Mouse (Mus musculus): ENCODE data around the gene C2cd2. TPM values are rescaled to one million over a fixed set of nuclear protein-coding genes. Genes with fewer than 3 reads are reported as not detected.

The C2cd2 gene
- polyA plus RNA-seq, 1 experiment = 7.9 TPM

DNA sequence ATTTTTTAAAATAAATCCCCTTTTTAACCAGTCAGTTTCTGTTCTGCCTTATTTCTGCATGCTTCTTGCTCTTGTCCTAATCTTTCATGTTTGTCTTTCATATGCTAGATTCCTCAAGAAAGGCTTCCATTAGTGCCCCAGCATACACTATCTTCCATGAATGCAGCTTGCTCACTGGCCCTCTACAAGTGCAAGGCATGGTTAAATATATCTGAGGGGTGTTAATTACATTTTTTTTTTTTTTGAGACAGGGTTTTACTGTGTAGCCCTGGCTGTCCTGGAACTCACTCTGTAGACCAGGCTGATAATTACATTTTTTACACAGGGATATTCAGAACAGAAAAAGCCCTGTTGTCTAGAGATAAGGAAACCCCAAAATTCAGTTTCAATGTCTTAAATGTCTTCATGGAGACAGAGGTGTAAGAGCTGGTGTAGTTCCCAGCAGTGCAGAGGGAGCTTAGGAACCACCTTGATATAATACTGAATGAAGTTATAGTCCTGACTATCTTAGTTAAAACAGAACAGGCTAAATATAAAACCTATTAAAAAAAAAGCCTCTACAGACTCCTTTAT is 3.9 kb downstream of the C2cd2 start:
- H3K27me3 ChIP-seq (ENCODE audit: control insufficient read depth, insufficient read depth, low read length) = no peaks in the 10 kb centered on the region
- H3K27ac ChIP-seq (ENCODE audit: insufficient read depth, low read depth, low read length) = no peak overlapping the region
- H3K4me1 ChIP-seq (ENCODE audit: control insufficient read depth, insufficient read depth, insufficient read length, low read length) = peaks cover 2% of the 10 kb centered on the region; the same call in 1 of the 2 replicates
- H3K4me3 ChIP-seq (ENCODE audit: low read depth, low read length) = no peak overlapping the region
- TF ChIP-seq POLR2A (IDR thresholded peaks at IDR 0.05; ENCODE audit: low read depth, low read length) (no peak), CTCF (IDR thresholded peaks at IDR 0.05; ENCODE audit: extremely low read depth, insufficient read length, insufficient replicate concordance, low read depth, low read length) (no peak)
- peaks cover 11% of the 10 kb centered on the region for H3K36me3 ChIP-seq (ENCODE audit: control insufficient read depth, insufficient read depth, low read length)

DNA sequence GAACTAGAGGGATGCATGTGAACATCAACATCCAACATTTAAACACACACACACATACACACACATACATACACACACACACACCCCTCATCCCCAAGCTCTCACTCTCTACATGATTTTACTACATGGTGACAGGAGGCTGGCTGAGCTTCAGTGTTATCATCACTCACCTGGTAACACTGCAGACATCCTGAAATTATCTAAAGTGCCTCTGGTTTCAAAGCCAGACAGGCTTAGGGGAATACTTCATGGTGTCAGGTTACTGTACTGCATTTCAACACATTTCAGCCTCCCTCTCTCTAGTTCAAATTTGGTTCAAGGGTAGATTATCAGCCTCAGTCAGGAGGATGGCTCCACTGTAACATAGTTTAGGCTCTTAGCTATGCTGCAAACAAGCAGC is 4.8 kb downstream of the C2cd2 start:
- peaks cover 18% of the 10 kb centered on the region for H3K36me3 ChIP-seq (ENCODE audit: control insufficient read depth, insufficient read depth, low read length)
- H3K4me1 ChIP-seq (ENCODE audit: control insufficient read depth, insufficient read depth, insufficient read length, low read length) = peaks cover 5% of the 10 kb centered on the region; the same call in 1 of the 2 replicates
- no peak overlapping the region for H3K4me3 ChIP-seq (ENCODE audit: low read depth, low read length)
- no peaks in the 10 kb centered on the region for H3K27me3 ChIP-seq (ENCODE audit: control insufficient read depth, insufficient read depth, low read length)
- H3K27ac ChIP-seq (ENCODE audit: insufficient read depth, low read depth, low read length) = no peak overlapping the region
- TF ChIP-seq CTCF (IDR thresholded peaks at IDR 0.05; ENCODE audit: extremely low read depth, insufficient read length, insufficient replicate concordance, low read depth, low read length) (no peak), POLR2A (IDR thresholded peaks at IDR 0.05; ENCODE audit: low read depth, low read length) (no peak)

DNA sequence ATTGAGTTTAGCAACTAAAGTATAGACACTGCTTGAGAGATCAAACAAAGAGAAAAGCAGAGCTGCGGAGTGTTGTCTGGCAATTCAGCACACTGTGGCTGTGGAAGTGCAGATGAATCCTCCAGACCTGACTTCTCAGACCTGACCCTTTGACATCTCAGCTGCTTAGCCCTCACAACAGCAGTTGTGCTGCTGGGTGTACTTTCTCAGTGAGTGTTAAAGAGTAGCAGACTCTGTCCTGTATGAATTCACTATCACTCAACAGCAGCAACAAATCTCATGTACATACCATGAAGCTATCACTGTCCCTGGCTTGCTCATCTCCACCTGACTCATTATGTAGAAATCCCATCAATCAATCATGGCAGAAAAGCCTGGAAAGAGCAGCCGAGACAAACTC is 6.4 kb downstream of the C2cd2 start:
- peaks cover 32% of the 10 kb centered on the region for H3K36me3 ChIP-seq (ENCODE audit: control insufficient read depth, insufficient read depth, low read length)
- 83% methylated on average over 2 of the region's 2 CpGs for WGBS

DNA sequence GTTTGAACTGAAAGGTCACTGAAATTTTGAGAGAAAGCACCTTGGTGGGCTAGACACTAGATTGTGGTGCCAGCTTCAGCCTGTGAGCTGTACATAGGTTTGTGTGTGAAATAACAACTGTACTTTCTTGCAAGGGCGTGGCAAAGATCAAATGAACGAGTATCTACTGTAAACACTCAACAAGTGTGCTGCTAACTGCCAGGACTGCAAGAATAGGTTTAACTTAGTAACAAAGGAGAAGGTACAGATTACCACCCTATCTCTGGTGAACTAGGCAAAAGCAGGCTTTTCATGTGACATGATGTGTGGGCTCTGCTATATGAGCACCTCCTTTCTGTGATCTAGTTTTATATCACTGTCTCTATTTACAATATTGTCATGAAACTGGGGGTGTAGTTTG is 9.1 kb downstream of the C2cd2 start:
- Histone ChIP-seq H3K27me3 (ENCODE audit: control insufficient read depth, insufficient read depth, low read length) (no peaks in the 10 kb centered on the region), H3K4me1 (ENCODE audit: control insufficient read depth, insufficient read depth, insufficient read length, low read length) (peaks cover 3% of the 10 kb centered on the region; the same call in 1 of the 2 replicates), H3K27ac (ENCODE audit: insufficient read depth, low read depth, low read length) (no peak overlapping the region), H3K4me3 (ENCODE audit: low read depth, low read length) (no peak overlapping the region), H3K36me3 (ENCODE audit: control insufficient read depth, insufficient read depth, low read length) (peaks cover 52% of the 10 kb centered on the region)
- no peak for TF ChIP-seq CTCF (IDR thresholded peaks at IDR 0.05; ENCODE audit: extremely low read depth, insufficient read length, insufficient replicate concordance, low read depth, low read length)
- TF ChIP-seq POLR2A (IDR thresholded peaks at IDR 0.05; ENCODE audit: low read depth, low read length) = no peak
- 46% methylated on average over 2 of the region's 2 CpGs for WGBS

More for the DNA sequence above, 6.4 kb downstream of the C2cd2 start:
- Histone ChIP-seq H3K27ac (ENCODE audit: insufficient read depth, low read depth, low read length) (no peak overlapping the region), H3K27me3 (ENCODE audit: control insufficient read depth, insufficient read depth, low read length) (no peaks in the 10 kb centered on the region), H3K4me3 (ENCODE audit: low read depth, low read length) (no peak overlapping the region), H3K4me1 (ENCODE audit: control insufficient read depth, insufficient read depth, insufficient read length, low read length) (peaks cover 3% of the 10 kb centered on the region; the same call in 1 of the 2 replicates)
- TF ChIP-seq CTCF (IDR thresholded peaks at IDR 0.05; ENCODE audit: extremely low read depth, insufficient read length, insufficient replicate concordance, low read depth, low read length) (no peak), POLR2A (IDR thresholded peaks at IDR 0.05; ENCODE audit: low read depth, low read length) (no peak)

DNA sequence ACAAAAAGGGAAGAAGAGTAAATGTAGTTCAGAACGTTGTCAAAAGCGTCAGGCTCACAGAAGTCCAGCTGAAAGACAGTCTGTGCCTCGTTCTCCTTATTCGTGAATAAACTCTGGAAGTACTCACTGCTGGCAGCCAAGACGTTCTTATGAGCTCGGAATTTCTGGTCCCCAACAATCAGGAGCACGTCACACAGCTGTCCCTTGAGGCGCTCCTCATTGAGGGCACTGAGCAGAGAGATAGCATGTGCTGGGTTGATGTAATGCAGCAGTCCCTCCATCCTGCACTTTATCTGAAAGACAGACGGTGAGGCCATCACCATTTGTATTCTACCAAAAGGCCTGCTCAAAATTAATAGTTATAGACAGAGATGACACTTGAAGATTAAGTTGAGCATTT is 9.6 kb downstream of the C2cd2 start:
- peaks cover 3% of the 10 kb centered on the region; the same call in 1 of the 2 replicates for H3K4me1 ChIP-seq (ENCODE audit: control insufficient read depth, insufficient read depth, insufficient read length, low read length)
- H3K36me3 ChIP-seq (ENCODE audit: control insufficient read depth, insufficient read depth, low read length) = peaks cover 52% of the 10 kb centered on the region
- WGBS = 90% methylated on average over 9 of the region's 9 CpGs
- H3K27ac ChIP-seq (ENCODE audit: insufficient read depth, low read depth, low read length) = no peak overlapping the region
- TF ChIP-seq CTCF (IDR thresholded peaks at IDR 0.05; ENCODE audit: extremely low read depth, insufficient read length, insufficient replicate concordance, low read depth, low read length) (no peak), POLR2A (IDR thresholded peaks at IDR 0.05; ENCODE audit: low read depth, low read length) (no peak)
- H3K4me3 ChIP-seq (ENCODE audit: low read depth, low read length) = no peak overlapping the region
- no peaks in the 10 kb centered on the region for H3K27me3 ChIP-seq (ENCODE audit: control insufficient read depth, insufficient read depth, low read length)

DNA sequence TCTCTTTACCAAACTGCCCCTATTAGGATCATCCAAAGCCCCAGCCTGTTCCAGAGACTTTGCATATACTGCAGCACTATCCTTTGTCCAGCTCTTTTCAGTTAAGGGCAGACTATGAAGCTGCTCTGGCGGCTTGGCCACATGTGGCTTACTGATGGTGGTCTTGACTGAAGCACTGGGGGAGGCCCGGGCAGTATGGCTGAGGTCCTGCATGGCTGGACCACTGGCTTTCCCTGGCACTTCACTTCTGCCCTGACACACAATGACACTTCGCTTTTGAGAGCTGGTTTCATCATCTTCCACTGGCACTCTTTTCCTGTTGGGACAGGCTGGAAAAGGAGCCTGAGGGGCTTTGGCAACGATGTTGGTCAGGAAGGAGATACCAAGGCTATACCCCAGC is 10.0 kb downstream of the C2cd2 start:
- Histone ChIP-seq H3K36me3 (ENCODE audit: control insufficient read depth, insufficient read depth, low read length) (peaks cover 51% of the 10 kb centered on the region), H3K4me1 (ENCODE audit: control insufficient read depth, insufficient read depth, insufficient read length, low read length) (peaks cover 3% of the 10 kb centered on the region; the same call in 1 of the 2 replicates), H3K27me3 (ENCODE audit: control insufficient read depth, insufficient read depth, low read length) (no peaks in the 10 kb centered on the region), H3K27ac (ENCODE audit: insufficient read depth, low read depth, low read length) (no peak overlapping the region), H3K4me3 (ENCODE audit: low read depth, low read length) (no peak overlapping the region)
- TF ChIP-seq CTCF (IDR thresholded peaks at IDR 0.05; ENCODE audit: extremely low read depth, insufficient read length, insufficient replicate concordance, low read depth, low read length) = no peak
- no peak for TF ChIP-seq POLR2A (IDR thresholded peaks at IDR 0.05; ENCODE audit: low read depth, low read length)
- WGBS = 91% methylated on average over 4 of the region's 4 CpGs

DNA sequence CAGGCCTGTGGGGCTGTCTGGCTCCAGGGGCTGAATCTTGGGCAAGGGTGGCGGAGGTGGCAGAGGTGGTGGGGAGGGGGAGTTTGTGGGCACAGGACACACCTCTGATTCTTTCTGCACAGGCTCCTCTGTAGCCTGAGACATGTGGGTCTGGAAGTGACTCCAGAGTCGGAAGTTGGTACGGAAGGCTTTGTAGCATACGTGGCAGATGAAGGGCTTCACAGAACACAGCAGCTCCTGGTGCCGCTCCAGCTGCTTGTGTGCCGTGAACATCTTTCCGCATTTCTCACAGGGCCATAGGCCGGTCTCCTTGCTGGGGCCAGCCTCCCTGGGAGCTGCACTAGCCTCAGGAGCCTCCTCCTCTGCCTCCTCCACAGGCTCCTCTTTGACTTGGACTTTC is 12.3 kb downstream of the C2cd2 start:
- no peak for TF ChIP-seq CTCF (IDR thresholded peaks at IDR 0.05; ENCODE audit: extremely low read depth, insufficient read length, insufficient replicate concordance, low read depth, low read length)
- TF ChIP-seq POLR2A (IDR thresholded peaks at IDR 0.05; ENCODE audit: low read depth, low read length) = no peak
- Histone ChIP-seq H3K27ac (ENCODE audit: insufficient read depth, low read depth, low read length) (no peak overlapping the region), H3K36me3 (ENCODE audit: control insufficient read depth, insufficient read depth, low read length) (peaks cover 44% of the 10 kb centered on the region), H3K4me3 (ENCODE audit: low read depth, low read length) (no peak overlapping the region), H3K27me3 (ENCODE audit: control insufficient read depth, insufficient read depth, low read length) (no peaks in the 10 kb centered on the region), H3K4me1 (ENCODE audit: control insufficient read depth, insufficient read depth, insufficient read length, low read length) (peaks cover 3% of the 10 kb centered on the region; the same call in 1 of the 2 replicates)
- 96% methylated on average over 8 of the region's 8 CpGs for WGBS
